ENCODE assay signal across 7 mouse cellular contexts in the genomic region with DNA sequence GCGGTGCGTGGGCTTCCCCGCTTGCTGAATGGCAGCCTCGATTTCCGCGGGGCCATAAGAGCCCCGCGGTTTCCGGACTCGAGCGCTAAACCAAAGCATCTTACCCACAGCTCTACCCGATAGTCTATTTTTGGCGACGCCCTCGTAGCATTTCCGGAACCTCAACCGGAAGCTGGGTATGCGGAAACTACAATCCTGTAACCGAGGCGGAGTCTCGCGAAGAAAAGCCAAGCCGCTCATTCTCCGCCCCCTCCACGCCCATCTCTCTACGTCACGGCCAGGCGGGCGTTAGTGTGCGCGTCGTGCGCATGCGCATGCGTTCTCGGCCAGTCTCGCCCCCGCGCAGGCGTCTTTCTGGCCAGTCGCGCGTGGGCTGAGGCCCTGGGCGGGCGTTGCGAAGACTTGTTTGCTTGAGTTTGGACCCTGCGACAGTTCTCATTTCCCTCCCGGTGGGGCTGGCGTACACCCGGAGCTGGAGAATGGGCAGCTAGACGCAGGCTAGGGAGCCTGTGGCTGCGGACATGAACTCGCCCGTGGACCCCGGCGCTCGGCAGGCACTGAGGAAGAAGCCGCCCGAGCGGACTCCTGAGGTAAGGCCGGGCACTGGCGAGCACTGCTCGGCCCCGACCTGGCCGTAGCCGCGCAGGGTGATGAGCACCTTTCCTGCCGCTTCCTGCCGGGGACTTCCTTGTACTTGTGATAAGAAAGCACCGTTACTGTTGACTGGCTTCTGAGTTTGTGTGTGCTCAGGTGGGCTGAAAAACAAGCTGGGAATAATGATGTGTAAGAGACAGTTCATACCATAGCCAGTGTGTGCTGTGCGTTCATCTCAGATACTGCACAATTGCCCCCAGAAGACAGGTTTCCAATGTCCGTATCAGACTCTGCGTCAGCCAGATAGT. TPM values are rescaled to one million over a fixed set of nuclear protein-coding genes. Genes with fewer than 3 reads are reported as not detected.
DNase-seq lines count a peak whose midpoint lies in the region; ATAC-seq lines count a peak whose summit lies in the region.

A gene (plus strand): TSS at position 319 of the 902 bp plus-strand sequence.

- H3K4me2 ChIP-seq in embryonic facial prominence, embryonic 11.5 days (ENCODE audit: low read depth, low read length) = peak within 1 kb of the TSS; percentile 55
- peak within 1 kb of the TSS; percentile 72 for H3K4me2 ChIP-seq in midbrain, embryonic 13.5 days (replicated peaks)

- WGBS in embryonic facial prominence, embryonic 11.5 days = under 1% methylated on average over 73 of the region's 73 CpGs
- WGBS in limb, embryonic 10.5 days = under 1% methylated on average over 73 of the region's 73 CpGs
- WGBS in midbrain, embryonic 13.5 days = under 1% methylated on average over 73 of the region's 73 CpGs

- DNase-seq in adrenal gland, postnatal 14 days = peak; percentile 99
- DNase-seq in embryonic facial prominence, embryonic 11.5 days (ENCODE audit: low spot score) = peak; percentile 99
- DNase-seq in kidney, adult 11 months = peak; percentile 98
- DNase-seq in limb, embryonic 10.5 days (ENCODE audit: low spot score) = peak; percentile 100
- peak; percentile 100 for DNase-seq in spleen, adult 12 weeks (ENCODE audit: low spot score)

- H3K9ac ChIP-seq in embryonic facial prominence, embryonic 11.5 days (replicated peaks; ENCODE audit: low read length) = peak within 1 kb of the TSS; percentile 93
- peak within 1 kb of the TSS; percentile 83 for H3K9ac ChIP-seq in midbrain, embryonic 13.5 days (replicated peaks)

- peak within 1 kb of the TSS; percentile 81 for H3K27ac ChIP-seq in embryonic facial prominence, embryonic 11.5 days (replicated peaks; ENCODE audit: low read depth, low read length)
- H3K27ac ChIP-seq in limb, embryonic 10.5 days = peak within 1 kb of the TSS; percentile 89
- peak within 1 kb of the TSS; percentile 87 for H3K27ac ChIP-seq in midbrain, embryonic 13.5 days

- H3K9me3 ChIP-seq in embryonic facial prominence, embryonic 11.5 days (replicated peaks; ENCODE audit: control insufficient read depth, low read length) = no peaks in the 10 kb centered on the region
- H3K9me3 ChIP-seq in limb, embryonic 10.5 days (replicated peaks) = no peaks in the 10 kb centered on the region
- H3K9me3 ChIP-seq in midbrain, embryonic 13.5 days = no peaks in the 10 kb centered on the region

- no peaks in the 10 kb centered on the region for H3K4me1 ChIP-seq in embryonic facial prominence, embryonic 11.5 days (ENCODE audit: control insufficient read depth, insufficient read depth, low read length)
- peaks cover 21% of the 10 kb centered on the region for H3K4me1 ChIP-seq in limb, embryonic 10.5 days
- peaks cover 19% of the 10 kb centered on the region for H3K4me1 ChIP-seq in midbrain, embryonic 13.5 days (replicated peaks)

- H3K36me3 ChIP-seq in embryonic facial prominence, embryonic 11.5 days (replicated peaks; ENCODE audit: control insufficient read depth, insufficient read depth, low read depth, low read length) = no peaks in the 10 kb centered on the region
- H3K36me3 ChIP-seq in limb, embryonic 10.5 days = no peaks in the 10 kb centered on the region
- H3K36me3 ChIP-seq in midbrain, embryonic 13.5 days = no peaks in the 10 kb centered on the region

- ATAC-seq in embryonic facial prominence, embryonic 11.5 days (replicated peaks; ENCODE audit: insufficient number of reproducible peaks, low FRiP score, low TSS enrichment, low read depth) = peak; percentile 96
- ATAC-seq in granulocyte monocyte progenitor cell, adult 5-6 weeks (replicated peaks; ENCODE audit: poor library complexity, severe bottlenecking) = peak; percentile 93
- ATAC-seq in midbrain, embryonic 13.5 days = peak; percentile 97

- H3K4me3 ChIP-seq in embryonic facial prominence, embryonic 11.5 days (ENCODE audit: low read depth, low read length) = peak within 1 kb of the TSS; percentile 78
- H3K4me3 ChIP-seq in limb, embryonic 10.5 days = peak within 1 kb of the TSS; percentile 70
- peak within 1 kb of the TSS; percentile 85 for H3K4me3 ChIP-seq in midbrain, embryonic 13.5 days (replicated peaks)

- no peaks in the 10 kb centered on the region for H3K27me3 ChIP-seq in embryonic facial prominence, embryonic 11.5 days (ENCODE audit: control insufficient read depth, insufficient read depth, low read length)
- no peaks in the 10 kb centered on the region for H3K27me3 ChIP-seq in limb, embryonic 10.5 days (ENCODE audit: low read depth, poor library complexity, severe bottlenecking)
- H3K27me3 ChIP-seq in midbrain, embryonic 13.5 days = no peaks in the 10 kb centered on the region

RNA-seq across cellular contexts. Expression of the gene that starts here (rescaled TPM):
- 26.0 and 29.7 TPM in 2 replicates for total RNA-seq in adrenal gland, postnatal 14 days (2021)
- 27.8 and 33.0 TPM in 2 replicates for polyA plus RNA-seq in embryonic facial prominence, embryonic 11.5 days (2014; fragmentation: Nextera tagmentation; extraction: Ambion mirVana)
- 34.8 and 48.0 TPM in 2 replicates for total RNA-seq in granulocyte monocyte progenitor cell, adult 5-6 weeks (2014; fragmentation: Nextera tagmentation)
- 47.3 and 58.0 TPM in 2 replicates for total RNA-seq in granulocyte monocyte progenitor cell, adult 5-6 weeks (2017)
- 28.5 and 34.3 TPM in 2 replicates for polyA plus RNA-seq in limb, embryonic 10.5 days (2016; fragmentation: Nextera tagmentation; extraction: Ambion mirVana)
- polyA plus RNA-seq in midbrain, embryonic 13.5 days (2015; fragmentation: Nextera tagmentation; extraction: Ambion mirVana) = 36.1 and 40.4 TPM in 2 replicates

Comparison
In these comparisons a context has a peak if more than half of its experiments do, and no peak if none do; other contexts are left out.
1. Peak in every context shown above with its lines: DNase-seq, ATAC-seq, H3K4me3 ChIP-seq and H3K27ac ChIP-seq.